Mouse (Mus musculus): ENCODE measurements around the gene Olfr768. TPM values are rescaled to one million over a fixed set of nuclear protein-coding genes. Genes with fewer than 3 reads are reported as not detected.

Gene Olfr768
- polyA plus RNA-seq (2021; fragmentation: Nextera tagmentation), result not detected in 2 replicates
- long read RNA-seq, experiment 1, result 0 reads
- long read RNA-seq, experiment 2, result 0 reads

GRCm38 (mm10) chr10:129099275-129099674, at the start of gene Olfr768:
TSS of gene Olfr768 (minus strand) at chr10:129099375.

DNA sequence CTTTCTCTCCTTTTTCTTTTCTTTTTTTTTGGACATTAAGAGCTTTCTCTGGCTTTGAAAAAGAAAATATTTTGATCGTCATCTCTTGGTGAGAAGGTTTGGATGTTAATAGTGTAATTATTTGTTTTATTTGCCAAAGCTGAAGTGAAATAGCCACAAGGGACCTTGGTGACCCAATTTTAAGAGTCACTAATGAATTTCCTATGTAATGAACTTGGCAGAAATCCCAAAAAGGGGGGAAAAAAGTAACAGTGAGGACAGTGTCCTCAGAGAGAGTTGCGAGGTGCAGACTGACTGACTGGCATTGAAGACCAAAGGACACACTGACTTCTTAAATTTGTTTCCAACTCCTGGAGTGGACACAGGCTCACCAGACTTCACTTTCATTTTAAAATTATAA, 39.7 kb upstream of the Olfr768 start, which contains the start of gene Olfr770:
TSS of gene Olfr770 (minus strand) at position 101 of the 400 bp plus-strand sequence.

DNA sequence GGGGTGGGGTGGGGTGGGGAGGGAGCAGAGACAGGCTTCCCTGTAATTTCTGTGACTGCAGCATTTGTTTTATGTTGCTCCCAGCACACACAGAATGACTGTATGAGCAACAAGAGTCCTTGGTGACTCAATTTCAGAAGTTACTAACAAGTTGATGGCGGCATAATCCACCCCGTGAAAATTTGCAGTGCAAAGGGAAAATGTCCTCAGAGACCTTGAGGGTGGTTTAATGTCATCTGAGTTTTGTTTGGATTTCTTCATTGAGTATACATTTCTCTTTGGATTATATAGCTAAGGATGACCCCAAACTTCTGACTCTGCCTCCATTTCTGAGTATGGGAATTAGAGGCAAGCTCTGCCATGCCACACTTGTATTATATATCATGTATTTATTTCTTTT, 18.6 kb upstream of the Olfr768 start, which contains the start of gene Olfr769:
TSS of gene Olfr769 (minus strand) at position 101 of the 400 bp plus-strand sequence.

DNA sequence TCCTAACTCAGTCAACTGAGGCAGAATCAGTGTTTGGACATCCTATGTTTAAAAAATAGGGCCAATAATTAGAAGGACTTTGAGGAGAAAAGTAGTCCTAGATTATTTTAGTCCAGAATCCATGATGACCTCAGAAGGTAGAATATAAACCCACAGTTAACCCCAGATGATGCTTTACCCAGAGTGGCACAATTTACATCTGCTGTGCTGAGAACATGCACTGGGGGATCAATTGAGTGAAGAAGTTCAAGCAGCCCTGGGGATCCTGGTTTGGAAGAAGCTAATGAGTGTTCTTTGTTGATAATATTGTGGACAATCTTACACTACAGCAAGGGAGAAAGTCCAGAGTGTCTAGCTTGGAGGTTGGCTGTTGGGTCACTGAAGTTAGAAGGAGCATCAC, 16.4 kb downstream of the Olfr768 start, which contains the start of gene Olfr767:
TSS of gene Olfr767 (minus strand) at position 101 of the 400 bp plus-strand sequence.

GRCm38 (mm10) chr10:129068877-129069276, 30.3 kb downstream of the Olfr768 start, which contains the start of gene Olfr766-ps1:
TSS of gene Olfr766-ps1 (minus strand) at chr10:129068977.

DNA sequence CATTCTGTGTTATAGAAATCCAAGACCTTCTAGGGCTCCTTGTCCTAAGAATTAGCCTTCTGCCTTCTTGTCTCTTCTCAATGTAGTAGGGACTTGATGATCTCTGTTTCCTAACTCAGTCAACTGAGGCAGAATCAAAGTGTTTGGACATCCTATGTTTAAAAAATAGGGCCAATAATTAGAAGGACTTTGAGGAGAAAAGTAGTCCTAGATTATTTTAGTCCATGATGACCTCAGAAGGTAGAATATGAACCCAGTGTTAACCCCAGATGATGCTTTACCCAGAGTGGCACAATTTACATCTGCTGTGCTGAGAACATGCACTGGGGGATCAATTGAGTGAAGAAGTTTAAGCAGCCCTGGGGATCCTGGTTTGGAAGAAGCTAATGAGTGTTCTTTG, 49.3 kb downstream of the Olfr768 start, which contains the start of gene Olfr765:
TSS of gene Olfr765 (minus strand) at position 101 of the 400 bp plus-strand sequence.

Other genes starting within 250 kb of the Olfr768 start
- gene Gdf11, start 207.7 kb downstream of the Olfr768 start, polyA plus RNA-seq (2021; fragmentation: Nextera tagmentation), result 2.9 and 4.7 TPM in 2 replicates
- gene Cd63, start 198.4 kb downstream of the Olfr768 start, polyA plus RNA-seq (2021; fragmentation: Nextera tagmentation), result 156 and 164 TPM in 2 replicates
- 7.4 and 8.4 TPM in 2 replicates for gene Rdh5, start 176.5 kb downstream of the Olfr768 start, polyA plus RNA-seq (2021; fragmentation: Nextera tagmentation)
- 336 and 357 TPM in 2 replicates for gene Bloc1s1, start 175.3 kb downstream of the Olfr768 start, polyA plus RNA-seq (2021; fragmentation: Nextera tagmentation)
- gene Itga7, start 165.6 kb downstream of the Olfr768 start, polyA plus RNA-seq (2021; fragmentation: Nextera tagmentation), result 2.2 and 2.5 TPM in 2 replicates
- gene Mettl7b, start 138.4 kb downstream of the Olfr768 start, polyA plus RNA-seq (2021; fragmentation: Nextera tagmentation), result not detected in 2 replicates
- not detected in 2 replicates for gene Olfr9, start 109.9 kb downstream of the Olfr768 start, polyA plus RNA-seq (2021; fragmentation: Nextera tagmentation)
- gene Olfr763, start 88.6 kb downstream of the Olfr768 start, polyA plus RNA-seq (2021; fragmentation: Nextera tagmentation), result not detected in 2 replicates
- not detected in 2 replicates for gene Olfr764-ps1, start 59.5 kb downstream of the Olfr768 start, polyA plus RNA-seq (2021; fragmentation: Nextera tagmentation)
- not detected in 2 replicates for gene Olfr765, start 49.4 kb downstream of the Olfr768 start, polyA plus RNA-seq (2021; fragmentation: Nextera tagmentation)
- not detected in 2 replicates for gene Olfr766-ps1, start 30.4 kb downstream of the Olfr768 start, polyA plus RNA-seq (2021; fragmentation: Nextera tagmentation)
- gene Olfr767, start 16.5 kb downstream of the Olfr768 start, polyA plus RNA-seq (2021; fragmentation: Nextera tagmentation), result not detected in 2 replicates
- not detected in 2 replicates for gene Olfr769, start 18.5 kb upstream of the Olfr768 start, polyA plus RNA-seq (2021; fragmentation: Nextera tagmentation)
- gene Olfr770, start 39.6 kb upstream of the Olfr768 start, polyA plus RNA-seq (2021; fragmentation: Nextera tagmentation), result not detected in 2 replicates
- not detected in 2 replicates for gene Olfr771, start 65.4 kb upstream of the Olfr768 start, polyA plus RNA-seq (2021; fragmentation: Nextera tagmentation)
- not detected in 2 replicates for gene Olfr772, start 78.5 kb upstream of the Olfr768 start, polyA plus RNA-seq (2021; fragmentation: Nextera tagmentation)
- gene Olfr773, start 88.0 kb upstream of the Olfr768 start, polyA plus RNA-seq (2021; fragmentation: Nextera tagmentation), result not detected in 2 replicates
- not detected in 2 replicates for gene Olfr774, start 136.8 kb upstream of the Olfr768 start, polyA plus RNA-seq (2021; fragmentation: Nextera tagmentation)
- gene Olfr775, start 149.0 kb upstream of the Olfr768 start, polyA plus RNA-seq (2021; fragmentation: Nextera tagmentation), result not detected in 2 replicates
- gene Olfr776, start 159.8 kb upstream of the Olfr768 start, polyA plus RNA-seq (2021; fragmentation: Nextera tagmentation), result not detected in 2 replicates
- gene Olfr777, start 172.1 kb upstream of the Olfr768 start, polyA plus RNA-seq (2021; fragmentation: Nextera tagmentation), result not detected in 2 replicates
- not detected in 2 replicates for gene Olfr780, start 218.7 kb upstream of the Olfr768 start, polyA plus RNA-seq (2021; fragmentation: Nextera tagmentation)
- not detected in 2 replicates for gene Olfr781, start 229.5 kb upstream of the Olfr768 start, polyA plus RNA-seq (2021; fragmentation: Nextera tagmentation)
- not detected in 2 replicates for gene Olfr782, start 249.5 kb upstream of the Olfr768 start, polyA plus RNA-seq (2021; fragmentation: Nextera tagmentation)

Measured in left cerebral cortex, adult 6 months (tissue).